12 mouse cellular contexts compared by ENCODE assay signal in genomic region chr9:102733459-102733858, GRCm38 (mm10). TPM values are rescaled to one million over a fixed set of nuclear protein-coding genes. Genes with fewer than 3 reads are reported as not detected.
DNase-seq lines count a peak whose midpoint lies in the region; ATAC-seq lines count a peak whose summit lies in the region.
"Had no signal": no experiment of that assay in that cellular context is flagged by ENCODE, and none has a peak within 500 bp of the region (broad histone marks: within the 10 kb centered on the region; RNA-seq: fewer than 3 reads in every experiment).

No protein-coding gene starts in this region.

- no peaks in the 10 kb centered on the region for H3K27me3 ChIP-seq in embryonic facial prominence, embryonic 11.5 days (ENCODE audit: control insufficient read depth, insufficient read depth, low read length)
- no peaks in the 10 kb centered on the region for H3K27me3 ChIP-seq in embryonic facial prominence, embryonic 10.5 days (replicated peaks; ENCODE audit: low read depth, poor library complexity, severe bottlenecking)
- no peaks in the 10 kb centered on the region for H3K27me3 ChIP-seq in limb, embryonic 13.5 days
- H3K27me3 ChIP-seq in limb, embryonic 10.5 days (ENCODE audit: low read depth, poor library complexity, severe bottlenecking) = no peaks in the 10 kb centered on the region
- H3K27me3 ChIP-seq: midbrain, embryonic 15.5 days had no signal

- no peaks in the 10 kb centered on the region for H3K9me3 ChIP-seq in embryonic facial prominence, embryonic 11.5 days (replicated peaks; ENCODE audit: control insufficient read depth, low read length)
- no peaks in the 10 kb centered on the region for H3K9me3 ChIP-seq in embryonic facial prominence, embryonic 10.5 days
- H3K9me3 ChIP-seq in limb, embryonic 13.5 days = no peaks in the 10 kb centered on the region
- no peaks in the 10 kb centered on the region for H3K9me3 ChIP-seq in limb, embryonic 10.5 days (replicated peaks)
- H3K9me3 ChIP-seq: midbrain, embryonic 15.5 days had no signal

- no peak overlapping the region for H3K27ac ChIP-seq in embryonic facial prominence, embryonic 11.5 days (replicated peaks; ENCODE audit: low read depth, low read length)
- H3K27ac ChIP-seq in embryonic facial prominence, embryonic 10.5 days (replicated peaks) = no peak overlapping the region
- 0 out of 2 replicates have a peak overlapping the region, but pooled peaks have one; percentile 22 for H3K27ac ChIP-seq in limb, embryonic 13.5 days
- no peak overlapping the region for H3K27ac ChIP-seq in limb, embryonic 10.5 days
- H3K27ac ChIP-seq: midbrain, embryonic 15.5 days had no signal

- no peak overlapping the region for H3K4me3 ChIP-seq in embryonic facial prominence, embryonic 11.5 days (ENCODE audit: low read depth, low read length)
- H3K4me3 ChIP-seq in embryonic facial prominence, embryonic 10.5 days = no peak overlapping the region
- no peak overlapping the region for H3K4me3 ChIP-seq in limb, embryonic 13.5 days
- H3K4me3 ChIP-seq in limb, embryonic 10.5 days = no peak overlapping the region
- H3K4me3 ChIP-seq: midbrain, embryonic 15.5 days had no signal

- H3K36me3 ChIP-seq in embryonic facial prominence, embryonic 11.5 days (replicated peaks; ENCODE audit: control insufficient read depth, insufficient read depth, low read depth, low read length) = peaks cover 41% of the 10 kb centered on the region
- peaks cover 63% of the 10 kb centered on the region for H3K36me3 ChIP-seq in embryonic facial prominence, embryonic 10.5 days (replicated peaks)
- H3K36me3 ChIP-seq in limb, embryonic 13.5 days = peaks cover 60% of the 10 kb centered on the region
- peaks cover 62% of the 10 kb centered on the region for H3K36me3 ChIP-seq in limb, embryonic 10.5 days

- no peak overlapping the region for H3K4me2 ChIP-seq in embryonic facial prominence, embryonic 11.5 days (ENCODE audit: low read depth, low read length)
- H3K4me2 ChIP-seq in limb, embryonic 13.5 days (replicated peaks) = no peak overlapping the region
- H3K4me2 ChIP-seq: midbrain, embryonic 15.5 days had no signal

- H3K9ac ChIP-seq in embryonic facial prominence, embryonic 11.5 days (replicated peaks; ENCODE audit: low read length) = no peak overlapping the region
- no peak overlapping the region for H3K9ac ChIP-seq in limb, embryonic 13.5 days
- H3K9ac ChIP-seq: midbrain, embryonic 15.5 days had no signal

- ATAC-seq in embryonic facial prominence, embryonic 11.5 days (replicated peaks; ENCODE audit: insufficient number of reproducible peaks, low FRiP score, low TSS enrichment, low read depth) = peak; percentile 50; the same call in 1 of the 2 replicates
- no peak for ATAC-seq in limb, embryonic 13.5 days (ENCODE audit: low FRiP score, low read depth)
- ATAC-seq: midbrain, embryonic 15.5 days had no signal

- H3K4me1 ChIP-seq in embryonic facial prominence, embryonic 11.5 days (ENCODE audit: control insufficient read depth, insufficient read depth, low read length) = no peaks in the 10 kb centered on the region; the same call in 1 of the 2 replicates
- H3K4me1 ChIP-seq in embryonic facial prominence, embryonic 10.5 days = peaks cover 32% of the 10 kb centered on the region
- H3K4me1 ChIP-seq in limb, embryonic 13.5 days = peaks cover 22% of the 10 kb centered on the region
- H3K4me1 ChIP-seq in limb, embryonic 10.5 days = peaks cover 4% of the 10 kb centered on the region; the same call in 1 of the 2 replicates
- H3K4me1 ChIP-seq: midbrain, embryonic 15.5 days had no signal

- WGBS in embryonic facial prominence, embryonic 11.5 days = 90% methylated on average over 5 of the region's 5 CpGs
- 96% methylated on average over 5 of the region's 5 CpGs for WGBS in embryonic facial prominence, embryonic 10.5 days
- 89% methylated on average over 5 of the region's 5 CpGs for WGBS in limb, embryonic 13.5 days
- WGBS in limb, embryonic 10.5 days = 94% methylated on average over 5 of the region's 5 CpGs

- DNase-seq in embryonic facial prominence, embryonic 11.5 days (ENCODE audit: low spot score) = no peak
- DNase-seq in embryonic facial prominence, embryonic 10.5 days (ENCODE audit: low spot score) = no peak
- DNase-seq in limb, embryonic 10.5 days (ENCODE audit: low spot score) = no peak
- peak; percentile 17 for DNase-seq in urinary bladder, adult 2 months (ENCODE audit: low spot score)
- no peak for DNase-seq in urinary bladder, postnatal 25 days (ENCODE audit: low spot score)
- DNase-seq in testis, postnatal 14 days (ENCODE audit: low spot score) = no peak
- DNase-seq in layer of hippocampus, postnatal 10 days (ENCODE audit: low spot score in 2 of 2) = no peak
- DNase-seq: cerebellum, postnatal 14 days; lung, postnatal 14 days; right cerebral cortex, postnatal 25 days had no signal

RNA-seq across cellular contexts. Expression of gene Amotl2, which starts 17.0 kb away (rescaled TPM):
- 36.0 and 39.0 TPM in 2 replicates for polyA plus RNA-seq in embryonic facial prominence, embryonic 11.5 days (2014; fragmentation: Nextera tagmentation; extraction: Ambion mirVana)
- polyA plus RNA-seq in embryonic facial prominence, embryonic 10.5 days (2016; fragmentation: Nextera tagmentation; extraction: Ambion mirVana) = 61.4 and 64.0 TPM in 2 replicates
- 66.8 and 71.3 TPM in 2 replicates for polyA plus RNA-seq in limb, embryonic 13.5 days (2015; fragmentation: Nextera tagmentation; extraction: Ambion mirVana)
- 41.6 and 49.1 TPM in 2 replicates for polyA plus RNA-seq in limb, embryonic 10.5 days (2016; fragmentation: Nextera tagmentation; extraction: Ambion mirVana)
- 51.0 and 52.2 TPM in 2 replicates for polyA plus RNA-seq in urinary bladder, adult 2 months (2012; rRNA removed)
- total RNA-seq in layer of hippocampus, postnatal 10 days (2021) = 10 to 100 TPM; 18.3 to 20.7 TPM
